Mouse (Mus musculus): Measurements from ENCODE around the gene Mgll. TPM values are rescaled to one million over a fixed set of nuclear protein-coding genes. Genes with fewer than 3 reads are reported as not detected.

Gene Mgll
- polyA plus RNA-seq, 1 experiment = 30.5 TPM

DNA sequence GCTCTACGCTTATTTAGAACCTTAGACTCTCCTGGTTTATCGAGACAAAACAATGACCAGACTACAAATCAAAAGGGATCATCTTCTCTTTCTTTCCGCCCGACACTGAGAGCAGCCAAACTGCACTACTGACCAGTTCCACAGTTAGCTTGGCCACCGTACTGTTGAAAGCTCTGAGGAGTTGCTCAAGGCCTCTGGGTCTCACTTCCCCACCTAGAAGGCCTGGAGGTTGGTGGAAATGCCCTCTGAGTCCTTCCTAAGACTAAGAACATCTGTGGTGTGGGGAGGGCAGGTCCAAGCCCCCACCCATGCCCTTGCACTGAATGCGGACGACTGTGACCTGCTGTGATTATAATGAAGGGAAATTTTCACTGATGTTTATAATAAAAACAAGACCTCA lies 141.5 kb downstream of the Mgll start:
- WGBS = 76% methylated on average over 7 of the region's 7 CpGs
- DNase-seq (ENCODE audit: low read depth, low spot score) = no peak

DNA sequence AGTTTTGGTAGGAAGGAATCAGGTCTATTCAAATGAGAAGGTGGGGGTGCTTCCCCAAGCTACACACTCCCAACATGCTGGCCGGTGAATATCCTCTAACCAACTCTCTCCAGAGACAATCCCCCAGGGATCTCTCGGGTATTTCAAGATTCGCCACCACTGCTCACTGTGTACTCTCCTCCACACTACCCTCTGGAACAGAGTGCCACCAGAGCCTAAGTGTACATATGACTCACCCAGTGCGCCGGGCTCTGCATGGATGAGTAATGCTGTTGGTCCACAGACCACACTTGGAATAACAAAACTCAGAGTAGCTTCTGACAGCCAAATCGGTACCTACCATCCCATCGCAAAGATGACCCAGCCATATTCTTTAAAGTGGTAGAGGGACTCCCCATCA lies 145.2 kb downstream of the Mgll start:
- no peak for DNase-seq (ENCODE audit: low read depth, low spot score)

DNA sequence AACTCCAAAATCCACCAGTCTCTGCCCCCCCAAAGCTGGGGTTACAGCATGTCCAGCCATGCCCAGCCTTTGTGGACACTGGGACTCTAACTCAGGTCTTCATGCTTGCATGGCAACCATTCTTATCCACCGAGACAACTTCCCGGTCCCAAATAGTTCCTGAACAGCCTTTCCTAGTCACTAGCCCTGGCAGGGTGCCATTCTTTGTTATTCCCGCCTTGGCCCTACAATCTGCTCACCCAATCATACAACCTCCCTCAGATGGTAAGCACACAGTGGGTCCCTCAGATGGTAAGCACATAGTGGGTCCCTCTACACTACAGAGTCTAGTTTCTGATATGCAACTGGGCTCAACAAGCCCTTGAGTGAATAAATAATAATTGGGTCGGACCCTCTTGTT lies 146.4 kb downstream of the Mgll start:
- 36% methylated on average over 4 of the region's 4 CpGs for WGBS

More for the DNA sequence above, 145.2 kb downstream of the Mgll start:
- 61% methylated on average over 7 of the region's 7 CpGs for WGBS

DNA sequence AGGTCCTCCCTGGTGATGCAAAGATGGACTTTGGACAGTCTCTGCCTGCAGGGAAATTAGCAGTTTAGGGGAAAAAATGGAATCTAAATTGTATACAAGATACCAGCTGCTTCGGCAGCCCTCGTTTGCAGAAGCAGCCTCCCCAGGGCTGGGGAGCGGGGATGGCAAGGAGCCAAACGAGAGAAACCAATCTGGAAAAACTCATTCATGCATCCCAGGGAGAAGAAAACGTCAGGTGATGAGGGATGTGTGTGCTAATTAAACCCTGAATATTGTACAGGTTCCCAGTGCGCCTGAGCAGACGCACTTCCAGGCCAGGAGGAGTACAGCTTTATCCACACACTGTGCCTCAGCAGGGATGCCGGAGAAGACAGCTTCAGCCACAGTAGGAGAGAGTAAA lies 147.3 kb downstream of the Mgll start:
- DNase-seq (ENCODE audit: low read depth, low spot score) = no peak
- WGBS = 42% methylated on average over 8 of the region's 8 CpGs

More for the DNA sequence above, 146.4 kb downstream of the Mgll start:
- DNase-seq (ENCODE audit: low read depth, low spot score) = no peak

DNA sequence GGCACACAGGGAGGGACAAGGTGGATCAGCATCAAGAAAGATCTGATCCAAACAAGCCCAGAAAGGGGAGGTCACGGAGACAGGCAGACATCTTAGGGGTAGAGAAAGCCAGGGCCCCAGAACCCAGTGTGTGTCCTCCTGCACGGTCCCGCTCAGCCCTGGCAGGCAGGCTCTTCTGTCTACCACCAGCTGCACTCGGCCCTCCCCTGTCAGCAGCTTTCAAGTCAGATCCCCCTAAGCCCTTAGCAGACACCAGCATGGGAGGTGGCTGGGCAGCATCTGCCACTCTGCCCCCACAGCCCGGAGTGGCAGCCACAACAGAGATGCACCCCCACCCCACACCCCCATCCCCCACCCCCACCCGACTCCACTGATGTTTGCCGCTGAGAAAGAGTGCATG lies 148.6 kb downstream of the Mgll start:
- 59% methylated on average over 7 of the region's 7 CpGs for WGBS

DNA sequence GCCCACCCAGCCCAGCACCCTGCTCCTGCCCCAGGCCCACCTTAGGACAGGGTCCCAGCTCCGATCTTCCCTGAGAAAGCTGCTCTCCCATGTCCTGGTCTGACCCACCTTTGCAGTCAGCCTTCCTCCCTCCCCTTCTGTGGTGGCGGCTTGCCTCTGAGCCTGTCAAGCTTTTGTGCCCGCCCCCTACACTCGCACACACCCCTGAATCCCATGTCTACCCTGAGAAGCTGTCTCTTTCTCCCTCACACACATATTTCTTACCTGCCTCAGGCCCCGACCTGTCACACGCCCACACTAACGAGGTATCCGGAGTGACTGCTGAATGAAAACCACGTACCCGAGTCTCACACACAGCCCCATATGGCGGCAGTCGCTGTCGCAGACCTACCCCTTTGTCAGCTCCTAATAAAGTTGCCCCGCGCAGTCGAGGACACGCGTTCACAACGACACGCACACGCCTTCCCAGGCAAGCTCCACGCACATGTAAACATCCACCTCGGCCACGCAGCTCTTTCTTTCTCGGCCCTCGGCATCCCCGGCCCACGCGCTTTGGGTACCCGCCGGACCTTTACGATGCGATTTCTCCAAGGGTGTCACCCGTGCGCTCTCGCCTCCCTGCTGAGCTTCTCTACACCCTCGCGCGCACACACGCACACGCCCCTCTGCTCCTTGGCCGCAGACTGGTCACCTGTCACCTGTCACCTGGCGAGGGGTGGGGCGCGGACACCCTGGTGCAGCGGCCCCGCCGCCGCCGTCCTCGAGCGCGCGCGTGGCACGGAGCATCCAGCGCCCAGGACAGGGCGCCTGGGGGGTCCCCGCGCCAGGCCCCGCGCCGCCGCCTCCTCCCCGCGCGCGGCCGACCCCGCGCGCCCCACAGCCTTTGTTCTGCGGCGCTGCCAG lies 150.0 kb downstream of the Mgll start:
- WGBS = 5% methylated on average over 74 of the region's 74 CpGs
- no peak for DNase-seq (ENCODE audit: low read depth, low spot score)

More for the DNA sequence above, 148.6 kb downstream of the Mgll start:
- DNase-seq (ENCODE audit: low read depth, low spot score) = no peak

DNA sequence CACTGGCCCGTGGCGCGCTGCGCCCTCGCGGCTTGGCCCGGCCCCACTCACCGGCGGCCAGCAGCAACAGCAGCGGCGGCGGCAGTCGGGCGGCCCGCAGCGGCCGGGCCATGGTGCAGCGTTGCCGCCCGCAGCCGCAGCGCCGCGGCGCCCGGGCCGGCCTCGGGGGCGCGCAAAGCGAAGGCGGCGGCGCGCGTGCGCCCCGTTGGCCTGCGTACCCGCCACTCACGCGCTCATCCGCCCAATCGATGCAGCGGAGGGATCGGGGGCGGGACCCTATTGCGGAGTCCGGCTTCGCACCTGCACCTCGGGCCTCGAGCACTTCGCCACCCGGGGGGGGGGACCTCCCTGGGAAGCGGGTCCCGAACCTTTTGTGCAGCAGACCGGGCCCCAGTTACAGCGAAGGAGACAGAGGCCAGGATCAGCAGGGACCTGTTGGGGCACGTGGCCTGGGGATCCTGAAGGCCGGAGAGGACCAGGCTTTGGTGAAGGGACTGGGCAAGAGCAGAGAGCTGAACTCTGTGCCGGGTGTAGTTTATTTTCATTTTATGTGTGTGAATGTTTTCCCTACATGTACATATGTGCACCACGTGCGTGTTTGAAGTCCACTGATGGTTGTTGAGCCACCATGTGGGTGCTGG lies 150.8 kb downstream of the Mgll start, which contains the start of gene Podxl2:
Gene Podxl2 (minus strand): TSS at position 177 of the 641 bp plus-strand sequence.
- 6% methylated on average over 63 of the region's 63 CpGs for WGBS
- no peak for DNase-seq (ENCODE audit: low read depth, low spot score)

Other genes starting within 250 kb of the Mgll start
- 327 and 360 TPM in 2 replicates for gene Sec61a1, start 205.5 kb upstream of the Mgll start, polyA plus RNA-seq (2012; rRNA removed)
- gene Kbtbd12, start 86.5 kb upstream of the Mgll start, polyA plus RNA-seq (2012; rRNA removed) = 0.15 and 0.16 TPM in 2 replicates
- gene Abtb1, start 117.6 kb downstream of the Mgll start, polyA plus RNA-seq (2012; rRNA removed) = 41.3 and 53.3 TPM in 2 replicates
- 7.1 and 7.6 TPM in 2 replicates for gene Podxl2, start 150.6 kb downstream of the Mgll start, polyA plus RNA-seq (2012; rRNA removed)
- gene Mcm2, start 174.4 kb downstream of the Mgll start, polyA plus RNA-seq (2012; rRNA removed) = 27.9 and 33.8 TPM in 2 replicates
- 112 and 127 TPM in 2 replicates for gene Tpra1, start 177.8 kb downstream of the Mgll start, polyA plus RNA-seq (2012; rRNA removed)

Measured in large intestine, adult 2 months (tissue).